Mouse (Mus musculus) kidney, postnatal 14 days (tissue): ENCODE measurements around the gene Elmo3.

Source experiments
- DNase-seq: peaks from one replicate; pipeline ENCODE4 v3.0.0; 2022; ENCODE audit warnings: mixed read lengths

Elmo3 gene

GRCm38 (mm10) chr8:105355179-105356024 lies 50.0 kb downstream of the Elmo3 start:
- peak; percentile 65 for DNase-seq

GRCm38 (mm10) chr8:105356681-105357080 lies 51.3 kb downstream of the Elmo3 start:
- no peak for DNase-seq

- no peak for DNase-seq
Observed at GRCm38 (mm10) chr8:105359208-105359607, 53.8 kb downstream of the Elmo3 start.

GRCm38 (mm10) chr8:105359646-105360045 lies 54.2 kb downstream of the Elmo3 start:
- DNase-seq, result no peak
